Mouse (Mus musculus): Measurements from ENCODE around the gene Gpr137. TPM values are rescaled to one million over a fixed set of nuclear protein-coding genes. Genes with fewer than 3 reads are reported as not detected.
A peak's percentile ranks its signal among the peaks of the same experiment; 100 is the strongest.

Gene Gpr137
- total RNA-seq, 2 experiments from 2014 or later, result 4.2 to 5.8 TPM

GRCm38 (mm10) chr19:6974211-6975205 is 32.2 kb upstream of the Gpr137 start, which contains the start of gene Ppp1r14b:
Gene Ppp1r14b (plus strand): TSS chr19:6974968.
- peak; percentile 59 for ATAC-seq (replicated peaks; ENCODE audit: low FRiP score, poor library complexity, severe bottlenecking)

- no peak for ATAC-seq (replicated peaks; ENCODE audit: low FRiP score, poor library complexity, severe bottlenecking)
These were observed 31.4 kb upstream of the Gpr137 start for GRCm38 (mm10) chr19:6973581-6974190.

GRCm38 (mm10) chr19:6972247-6972917 is 30.1 kb upstream of the Gpr137 start:
- no peak for ATAC-seq (replicated peaks; ENCODE audit: low FRiP score, poor library complexity, severe bottlenecking)

- ATAC-seq (replicated peaks; ENCODE audit: low FRiP score, poor library complexity, severe bottlenecking), result no peak
These were observed 29.4 kb upstream of the Gpr137 start for GRCm38 (mm10) chr19:6971644-6972043.

- no peak for ATAC-seq (replicated peaks; ENCODE audit: low FRiP score, poor library complexity, severe bottlenecking)
These were observed 28.3 kb upstream of the Gpr137 start for GRCm38 (mm10) chr19:6970460-6971085.

- ATAC-seq (replicated peaks; ENCODE audit: low FRiP score, poor library complexity, severe bottlenecking), result peak; percentile 48
These were observed 27.5 kb upstream of the Gpr137 start for GRCm38 (mm10) chr19:6969665-6970381.

- no peak for ATAC-seq (replicated peaks; ENCODE audit: low FRiP score, poor library complexity, severe bottlenecking)
These were observed 27.0 kb upstream of the Gpr137 start for GRCm38 (mm10) chr19:6969291-6969664.

- no peak for ATAC-seq (replicated peaks; ENCODE audit: low FRiP score, poor library complexity, severe bottlenecking)
These were observed 26.4 kb upstream of the Gpr137 start for GRCm38 (mm10) chr19:6968491-6969271.

- no peak for ATAC-seq (replicated peaks; ENCODE audit: low FRiP score, poor library complexity, severe bottlenecking)
These were observed 14.2 kb upstream of the Gpr137 start for GRCm38 (mm10) chr19:6956461-6956860.

GRCm38 (mm10) chr19:6955424-6955823 is 13.1 kb upstream of the Gpr137 start:
- ATAC-seq (replicated peaks; ENCODE audit: low FRiP score, poor library complexity, severe bottlenecking), result no peak

GRCm38 (mm10) chr19:6954046-6954445 is 11.8 kb upstream of the Gpr137 start:
- no peak for ATAC-seq (replicated peaks; ENCODE audit: low FRiP score, poor library complexity, severe bottlenecking)

- ATAC-seq (replicated peaks; ENCODE audit: low FRiP score, poor library complexity, severe bottlenecking), result no peak
These were observed 10.4 kb upstream of the Gpr137 start for GRCm38 (mm10) chr19:6952712-6953037.

- ATAC-seq (replicated peaks; ENCODE audit: low FRiP score, poor library complexity, severe bottlenecking), result 0 out of 2 replicates have a peak, but pooled peaks have one; percentile 29
These were observed 9.9 kb upstream of the Gpr137 start for GRCm38 (mm10) chr19:6951994-6952711.

GRCm38 (mm10) chr19:6951381-6951968 is 9.2 kb upstream of the Gpr137 start:
- ATAC-seq (replicated peaks; ENCODE audit: low FRiP score, poor library complexity, severe bottlenecking), result peak; percentile 78

GRCm38 (mm10) chr19:6950613-6951153 is 8.4 kb upstream of the Gpr137 start:
- ATAC-seq (replicated peaks; ENCODE audit: low FRiP score, poor library complexity, severe bottlenecking), result no peak

GRCm38 (mm10) chr19:6949951-6950350 is 7.7 kb upstream of the Gpr137 start:
- no peak for ATAC-seq (replicated peaks; ENCODE audit: low FRiP score, poor library complexity, severe bottlenecking)

GRCm38 (mm10) chr19:6949532-6949931 is 7.3 kb upstream of the Gpr137 start:
- no peak for ATAC-seq (replicated peaks; ENCODE audit: low FRiP score, poor library complexity, severe bottlenecking)
